ENCODE assay signal across 25 mouse cellular contexts in genomic region chr10:87394296-87394921, GRCm38 (mm10).
DNase-seq lines count a peak whose midpoint lies in the region; ATAC-seq and TF ChIP-seq lines count a peak whose summit lies in the region.
"Had no signal": no experiment of that assay in that cellular context is flagged by ENCODE, and none has a peak within 500 bp of the region (broad histone marks: within the 10 kb centered on the region; RNA-seq: fewer than 3 reads in every experiment).

No protein-coding gene starts in this region.

- no peaks in the 10 kb centered on the region for H3K4me1 ChIP-seq in embryonic facial prominence, embryonic 14.5 days (ENCODE audit: control insufficient read depth, insufficient read depth, low read length)
- no peaks in the 10 kb centered on the region for H3K4me1 ChIP-seq in embryonic facial prominence, embryonic 10.5 days
- no peaks in the 10 kb centered on the region for H3K4me1 ChIP-seq in kidney, postnatal 0 days (replicated peaks; ENCODE audit: insufficient read depth, low read length)
- no peaks in the 10 kb centered on the region for H3K4me1 ChIP-seq in kidney, embryonic 14.5 days (ENCODE audit: control insufficient read depth, insufficient read depth, low read length)
- peaks cover under 1% of the 10 kb centered on the region; the same call in 1 of the 2 replicates for H3K4me1 ChIP-seq in forebrain, embryonic 16.5 days (replicated peaks; ENCODE audit: control insufficient read depth, insufficient read depth, low read length)
- H3K4me1 ChIP-seq in midbrain, embryonic 16.5 days (ENCODE audit: control insufficient read depth, insufficient read depth, low read length): no peaks in the 10 kb centered on the region; the same call in 1 of the 2 replicates
- H3K4me1 ChIP-seq: embryonic facial prominence, embryonic 13.5 days; heart, embryonic 12.5 days; heart, embryonic 15.5 days; hindbrain, embryonic 10.5 days had no signal

- no peak overlapping the region for H3K9ac ChIP-seq in embryonic facial prominence, embryonic 14.5 days (ENCODE audit: low read depth, low read length)
- no peak overlapping the region for H3K9ac ChIP-seq in kidney, postnatal 0 days (ENCODE audit: low read depth, low read length)
- H3K9ac ChIP-seq in kidney, embryonic 14.5 days (ENCODE audit: low read depth, low read length): no peak overlapping the region
- no peak overlapping the region for H3K9ac ChIP-seq in forebrain, embryonic 16.5 days (replicated peaks; ENCODE audit: low read depth, low read length)
- no peak overlapping the region for H3K9ac ChIP-seq in midbrain, embryonic 16.5 days (ENCODE audit: low read depth, low read length)
- H3K9ac ChIP-seq: embryonic facial prominence, embryonic 13.5 days; heart, embryonic 12.5 days; heart, embryonic 15.5 days; hindbrain, embryonic 14.5 days had no signal

- peak; percentile 52 for DNase-seq in embryonic facial prominence, embryonic 14.5 days (ENCODE audit: low spot score)
- no peak for DNase-seq in embryonic facial prominence, embryonic 10.5 days (ENCODE audit: low spot score)
- DNase-seq in kidney, postnatal 0 days (ENCODE audit: low spot score): peak; percentile 32
- DNase-seq: adrenal gland, adult 8-10 months; adrenal gland, postnatal 25 days; cerebellum, adult 18-20 months; cerebellum, adult 9-10 months; cerebellum, postnatal 14 days; gastrocnemius, postnatal 25 days; heart, adult 18-20 months; heart, postnatal 10 days; heart, postnatal 36 days; kidney, adult 18-20 months had no signal

- no peak overlapping the region for H3K4me2 ChIP-seq in embryonic facial prominence, embryonic 14.5 days (ENCODE audit: low read depth, low read length)
- no peak overlapping the region for H3K4me2 ChIP-seq in kidney, postnatal 0 days (ENCODE audit: low read length)
- H3K4me2 ChIP-seq in kidney, embryonic 14.5 days (replicated peaks; ENCODE audit: low read depth, low read length): no peak overlapping the region
- no peak overlapping the region for H3K4me2 ChIP-seq in forebrain, embryonic 16.5 days (ENCODE audit: low read length)
- no peak overlapping the region for H3K4me2 ChIP-seq in midbrain, embryonic 16.5 days (ENCODE audit: low read length)
- H3K4me2 ChIP-seq: embryonic facial prominence, embryonic 13.5 days; heart, embryonic 12.5 days; heart, embryonic 15.5 days; hindbrain, embryonic 14.5 days had no signal

- H3K36me3 ChIP-seq in embryonic facial prominence, embryonic 14.5 days (ENCODE audit: control insufficient read depth, insufficient read depth, low read length): no peaks in the 10 kb centered on the region
- H3K36me3 ChIP-seq in embryonic facial prominence, embryonic 10.5 days (replicated peaks): no peaks in the 10 kb centered on the region
- H3K36me3 ChIP-seq in kidney, postnatal 0 days (ENCODE audit: insufficient read depth, low read length): no peaks in the 10 kb centered on the region
- H3K36me3 ChIP-seq in kidney, embryonic 14.5 days (ENCODE audit: control insufficient read depth, insufficient read depth, low read length): no peaks in the 10 kb centered on the region
- no peaks in the 10 kb centered on the region for H3K36me3 ChIP-seq in forebrain, embryonic 16.5 days (ENCODE audit: control insufficient read depth, insufficient read depth)
- no peaks in the 10 kb centered on the region for H3K36me3 ChIP-seq in midbrain, embryonic 16.5 days (ENCODE audit: control insufficient read depth, insufficient read depth, low read length)
- H3K36me3 ChIP-seq: embryonic facial prominence, embryonic 13.5 days; heart, embryonic 12.5 days; heart, embryonic 15.5 days; hindbrain, embryonic 10.5 days had no signal

- WGBS in embryonic facial prominence, embryonic 14.5 days: 62% methylated on average over 15 of the region's 15 CpGs
- WGBS in embryonic facial prominence, embryonic 10.5 days: 66% methylated on average over 15 of the region's 15 CpGs
- WGBS in kidney, postnatal 0 days: 45% methylated on average over 15 of the region's 15 CpGs
- WGBS in kidney, embryonic 14.5 days: 55% methylated on average over 15 of the region's 15 CpGs
- 12% methylated on average over 15 of the region's 15 CpGs for WGBS in forebrain, embryonic 16.5 days
- 45% methylated on average over 15 of the region's 15 CpGs for WGBS in midbrain, embryonic 16.5 days

- H3K9me3 ChIP-seq in embryonic facial prominence, embryonic 14.5 days (ENCODE audit: control insufficient read depth, low read length): no peaks in the 10 kb centered on the region
- H3K9me3 ChIP-seq in embryonic facial prominence, embryonic 10.5 days: no peaks in the 10 kb centered on the region
- H3K9me3 ChIP-seq in kidney, postnatal 0 days (replicated peaks; ENCODE audit: low read length): no peaks in the 10 kb centered on the region
- H3K9me3 ChIP-seq in kidney, embryonic 14.5 days (ENCODE audit: control insufficient read depth, low read length): no peaks in the 10 kb centered on the region
- no peaks in the 10 kb centered on the region for H3K9me3 ChIP-seq in forebrain, embryonic 16.5 days (ENCODE audit: control insufficient read depth, low read length)
- H3K9me3 ChIP-seq in midbrain, embryonic 16.5 days (replicated peaks; ENCODE audit: control insufficient read depth, low read length, poor library complexity, severe bottlenecking): no peaks in the 10 kb centered on the region
- H3K9me3 ChIP-seq: embryonic facial prominence, embryonic 13.5 days; heart, embryonic 12.5 days; heart, embryonic 15.5 days; hindbrain, embryonic 10.5 days had no signal

- H3K27me3 ChIP-seq in embryonic facial prominence, embryonic 14.5 days (replicated peaks; ENCODE audit: control insufficient read depth, insufficient read depth, low read length): no peaks in the 10 kb centered on the region
- H3K27me3 ChIP-seq in embryonic facial prominence, embryonic 10.5 days (replicated peaks; ENCODE audit: low read depth, poor library complexity, severe bottlenecking): no peaks in the 10 kb centered on the region
- no peaks in the 10 kb centered on the region for H3K27me3 ChIP-seq in kidney, postnatal 0 days (ENCODE audit: insufficient read depth, low read length)
- H3K27me3 ChIP-seq in kidney, embryonic 14.5 days (ENCODE audit: control insufficient read depth, insufficient read depth, low read length): no peaks in the 10 kb centered on the region
- no peaks in the 10 kb centered on the region for H3K27me3 ChIP-seq in forebrain, embryonic 16.5 days (replicated peaks; ENCODE audit: control insufficient read depth, insufficient read depth, low read length)
- no peaks in the 10 kb centered on the region for H3K27me3 ChIP-seq in midbrain, embryonic 16.5 days (ENCODE audit: control insufficient read depth, insufficient read depth, low read depth, low read length)
- H3K27me3 ChIP-seq: embryonic facial prominence, embryonic 13.5 days; heart, embryonic 12.5 days; heart, embryonic 15.5 days had no signal

- no peak overlapping the region for H3K4me3 ChIP-seq in embryonic facial prominence, embryonic 14.5 days (ENCODE audit: low read depth, low read length)
- H3K4me3 ChIP-seq in embryonic facial prominence, embryonic 10.5 days: no peak overlapping the region
- no peak overlapping the region for H3K4me3 ChIP-seq in kidney, postnatal 0 days (replicated peaks; ENCODE audit: low read depth, low read length)
- no peak overlapping the region for H3K4me3 ChIP-seq in kidney, embryonic 14.5 days (ENCODE audit: low read length)
- no peak overlapping the region for H3K4me3 ChIP-seq in forebrain, embryonic 16.5 days (replicated peaks; ENCODE audit: low read length)
- H3K4me3 ChIP-seq in midbrain, embryonic 16.5 days (ENCODE audit: low read depth, low read length): no peak overlapping the region
- H3K4me3 ChIP-seq: embryonic facial prominence, embryonic 13.5 days; heart, embryonic 12.5 days; heart, embryonic 15.5 days; hindbrain, embryonic 10.5 days had no signal

- peak; percentile 84; the same call in 1 of the 2 replicates for ATAC-seq in embryonic facial prominence, embryonic 14.5 days (ENCODE audit: low read depth)
- ATAC-seq in kidney, postnatal 0 days (replicated peaks; ENCODE audit: low FRiP score, low read depth): no peak
- ATAC-seq in kidney, embryonic 14.5 days (ENCODE audit: low FRiP score, low TSS enrichment): no peak
- ATAC-seq in forebrain, embryonic 16.5 days: peak; percentile 65
- no peak for ATAC-seq in midbrain, embryonic 16.5 days
- ATAC-seq: activated CD4-positive, CD25-positive, alpha-beta regulatory T cell, adult 4 months; hindbrain, postnatal 0 days; inflammation-experienced regulatory T-cells, adult 6 months; intestine, embryonic 16.5 days had no signal

- TF ChIP-seq CTCF in kidney, postnatal 0 days (IDR thresholded peaks at IDR 0.05; ENCODE audit: low read depth): no peak

- no peak overlapping the region for H3K27ac ChIP-seq in embryonic facial prominence, embryonic 14.5 days (replicated peaks; ENCODE audit: low read depth, low read length)
- H3K27ac ChIP-seq in embryonic facial prominence, embryonic 10.5 days (replicated peaks): no peak overlapping the region
- no peak overlapping the region for H3K27ac ChIP-seq in kidney, postnatal 0 days
- no peak overlapping the region for H3K27ac ChIP-seq in kidney, embryonic 14.5 days (ENCODE audit: low read depth, low read length)
- no peak overlapping the region for H3K27ac ChIP-seq in forebrain, embryonic 16.5 days (ENCODE audit: low read length)
- no peak overlapping the region for H3K27ac ChIP-seq in midbrain, embryonic 16.5 days (ENCODE audit: low read length)
- H3K27ac ChIP-seq: embryonic facial prominence, embryonic 13.5 days; heart, embryonic 15.5 days; hindbrain, embryonic 10.5 days; hindbrain, embryonic 14.5 days; hindbrain, postnatal 0 days had no signal

Comparison
In these comparisons a context has a peak if more than half of its experiments do, and no peak if none do; other contexts are left out.
1. ATAC-seq: peak in embryonic facial prominence, embryonic 14.5 days (single experiment) and forebrain, embryonic 16.5 days (single experiment); none in kidney, postnatal 0 days (single experiment), kidney, embryonic 14.5 days (single experiment) and midbrain, embryonic 16.5 days (single experiment).